Mouse (Mus musculus) olfactory bulb, adult 2 months (tissue): ENCODE results near the gene Lysmd2.

Source experiments
- CTCF ChIP-seq: fragments of 200-500 bp; IDR thresholded peaks from 2 replicates; pipeline ENCODE4 v1.5.1; 2012; ENCODE audit warnings: low read depth, mild to moderate bottlenecking, low read length, moderate library complexity; ENCODE audit not compliant: insufficient read depth
- POLR2A ChIP-seq: fragments of 200-500 bp; IDR thresholded peaks from 2 replicates; pipeline ENCODE4 v1.6.1; 2012; ENCODE audit warnings: mild to moderate bottlenecking, low read depth, low read length, moderate library complexity; ENCODE audit not compliant: insufficient read depth

GRCm38 (mm10) chr9:75672769-75673168 is 47.2 kb downstream of the Lysmd2 start:
- TF ChIP-seq CTCF (no peak), POLR2A (no peak)
